Mouse (Mus musculus) left cerebral cortex, postnatal 10 days (tissue): ENCODE measurements around the gene Pknox2. TPM values are rescaled to one million over a fixed set of nuclear protein-coding genes. Genes with fewer than 3 reads are reported as not detected.

ENCODE experiments used
- total RNA-seq, 2 experiments: library from RNA; stranded (reverse); gene quantifications; 2 replicates each; pipeline ENCODE4 v1.2.3; 2021

The Pknox2 gene
- total RNA-seq, 2 experiments from 2014 or later: 72.9 to 75.7 TPM

Other genes with a start within 250 kb of the Pknox2 start
- 1 to 10 TPM; 8.7 to 9.7 TPM for gene Tmem218, start 60.8 kb upstream of the Pknox2 start, total RNA-seq
- gene Slc37a2, start 108.3 kb upstream of the Pknox2 start, total RNA-seq: 1 to 10 TPM; 1.8 to 1.9 TPM
- 1 to 10 TPM; 2.3 to 3.3 TPM for gene Ccdc15, start 201.0 kb upstream of the Pknox2 start, total RNA-seq
- 10 to 100 TPM; 41.1 to 45.7 TPM for gene Hepacam, start 219.9 kb upstream of the Pknox2 start, total RNA-seq